Mouse (Mus musculus): ENCODE data around the gene Ssx2ip. TPM values are rescaled to one million over a fixed set of nuclear protein-coding genes. Genes with fewer than 3 reads are reported as not detected.
A peak's percentile ranks its signal among the peaks of the same experiment; 100 is the strongest.

Ssx2ip gene
- total RNA-seq (2012; rRNA removed) = 18.4 and 29.2 TPM in 2 replicates

- peak; percentile 85 for DNase-seq (ENCODE audit: low read depth, low spot score)
- in situ Hi-C loops (cut with MboI; ENCODE audit: low sequenced_read_pairs in 2 of 2, unreplicated experiment in 2 of 2) = no loop called here
- H3K36me3 ChIP-seq (ENCODE audit: control insufficient read depth, insufficient read depth, low read length, poor library complexity, severe bottlenecking) = no peaks in the 10 kb centered on the region
- H3K27ac ChIP-seq (ENCODE audit: insufficient read depth, low read depth, low read length, poor library complexity, severe bottlenecking) = no peak within 1 kb of the TSS
- peak within 1 kb of the TSS; percentile 85 for H3K9ac ChIP-seq (ENCODE audit: insufficient read depth, low read depth, low read length, poor library complexity, severe bottlenecking)
- peak within 1 kb of the TSS; percentile 74 to 97 for H3K4me3 ChIP-seq (ENCODE audit: insufficient read depth in 1 of 2, low read depth in 1 of 2, low read length in 2 of 2, poor library complexity in 1 of 2, severe bottlenecking in 1 of 2)
- TF ChIP-seq ZC3H11A (IDR thresholded peaks at IDR 0.05; ENCODE audit: borderline replicate concordance, low read depth, low read length) (no peak), CHD2 (IDR thresholded peaks at IDR 0.05; ENCODE audit: low read depth, low read length) (peak; percentile 46; the same call in 1 of the 2 replicates), ZNF384 (IDR thresholded peaks at IDR 0.05; ENCODE audit: low read depth, low read length) (no peak)
- H3K4me1 ChIP-seq (ENCODE audit: control insufficient read depth in 2 of 2, insufficient read depth in 2 of 2, low read length in 2 of 2, poor library complexity in 1 of 2) = peaks cover 0 to 7% of the 10 kb centered on the region in 2 experiments; a peak in 1 of 4 replicates
- H3K9me3 ChIP-seq (ENCODE audit: control insufficient read depth, insufficient read depth, low read depth, low read length) = no peaks in the 10 kb centered on the region
Observed at GRCm38 (mm10) chr3:146404311-146405201, at the start of gene Ssx2ip. Gene Ssx2ip, plus strand, starts transcription at chr3:146404642.

GRCm38 (mm10) chr3:146355146-146355545 is 49.3 kb upstream of the Ssx2ip start:
- Histone ChIP-seq H3K9me3 (ENCODE audit: control insufficient read depth, insufficient read depth, low read depth, low read length) (no peaks in the 10 kb centered on the region), H3K36me3 (ENCODE audit: control insufficient read depth, insufficient read depth, low read length, poor library complexity, severe bottlenecking) (no peaks in the 10 kb centered on the region), H3K9ac (ENCODE audit: insufficient read depth, low read depth, low read length, poor library complexity, severe bottlenecking) (no peak overlapping the region), H3K4me3 (ENCODE audit: insufficient read depth in 1 of 2, low read depth in 1 of 2, low read length in 2 of 2, poor library complexity in 1 of 2, severe bottlenecking in 1 of 2) (no peak overlapping the region), H3K27ac (ENCODE audit: insufficient read depth, low read depth, low read length, poor library complexity, severe bottlenecking) (no peak overlapping the region), H3K4me1 (ENCODE audit: control insufficient read depth in 2 of 2, insufficient read depth in 2 of 2, low read length in 2 of 2, poor library complexity in 1 of 2) (no peaks in the 10 kb centered on the region)
- DNase-seq (ENCODE audit: low read depth, low spot score) = no peak
- TF ChIP-seq MAFK (IDR thresholded peaks at IDR 0.05; ENCODE audit: insufficient read depth, low read depth, low read length) (no peak), CHD2 (IDR thresholded peaks at IDR 0.05; ENCODE audit: low read depth, low read length) (no peak), ZC3H11A (IDR thresholded peaks at IDR 0.05; ENCODE audit: borderline replicate concordance, low read depth, low read length) (no peak), HCFC1 (IDR thresholded peaks at IDR 0.05; ENCODE audit: borderline replicate concordance, insufficient read depth, low read length) (no peak), ZNF384 (IDR thresholded peaks at IDR 0.05; ENCODE audit: low read depth, low read length) (no peak)
- in situ Hi-C loops (cut with MboI; ENCODE audit: low sequenced_read_pairs in 2 of 2, unreplicated experiment in 2 of 2) = no loop called here

GRCm38 (mm10) chr3:146365471-146365870 is 39.0 kb upstream of the Ssx2ip start:
- H3K27ac ChIP-seq (ENCODE audit: insufficient read depth, low read depth, low read length, poor library complexity, severe bottlenecking) = no peak overlapping the region

GRCm38 (mm10) chr3:146367058-146367457 is 37.4 kb upstream of the Ssx2ip start:
- Histone ChIP-seq H3K9ac (ENCODE audit: insufficient read depth, low read depth, low read length, poor library complexity, severe bottlenecking) (no peak overlapping the region), H3K9me3 (ENCODE audit: control insufficient read depth, insufficient read depth, low read depth, low read length) (no peaks in the 10 kb centered on the region), H3K4me3 (ENCODE audit: insufficient read depth in 1 of 2, low read depth in 1 of 2, low read length in 2 of 2, poor library complexity in 1 of 2, severe bottlenecking in 1 of 2) (no peak overlapping the region), H3K27ac (ENCODE audit: insufficient read depth, low read depth, low read length, poor library complexity, severe bottlenecking) (no peak overlapping the region), H3K4me1 (ENCODE audit: control insufficient read depth in 2 of 2, insufficient read depth in 2 of 2, low read length in 2 of 2, poor library complexity in 1 of 2) (no peaks in the 10 kb centered on the region), H3K36me3 (ENCODE audit: control insufficient read depth, insufficient read depth, low read length, poor library complexity, severe bottlenecking) (no peaks in the 10 kb centered on the region)
- TF ChIP-seq ZNF384 (IDR thresholded peaks at IDR 0.05; ENCODE audit: low read depth, low read length) (no peak), CHD2 (IDR thresholded peaks at IDR 0.05; ENCODE audit: low read depth, low read length) (no peak), ZC3H11A (IDR thresholded peaks at IDR 0.05; ENCODE audit: borderline replicate concordance, low read depth, low read length) (no peak), MAFK (IDR thresholded peaks at IDR 0.05; ENCODE audit: insufficient read depth, low read depth, low read length) (no peak), HCFC1 (IDR thresholded peaks at IDR 0.05; ENCODE audit: borderline replicate concordance, insufficient read depth, low read length) (no peak)
- in situ Hi-C loops (cut with MboI; ENCODE audit: low sequenced_read_pairs in 2 of 2, unreplicated experiment in 2 of 2) = no loop called here
- no peak for DNase-seq (ENCODE audit: low read depth, low spot score)

More at GRCm38 (mm10) chr3:146365471-146365870, 39.0 kb upstream of the Ssx2ip start:
- no peaks in the 10 kb centered on the region for H3K4me1 ChIP-seq (ENCODE audit: control insufficient read depth in 2 of 2, insufficient read depth in 2 of 2, low read length in 2 of 2, poor library complexity in 1 of 2)
- no peaks in the 10 kb centered on the region for H3K36me3 ChIP-seq (ENCODE audit: control insufficient read depth, insufficient read depth, low read length, poor library complexity, severe bottlenecking)
- in situ Hi-C loops (cut with MboI; ENCODE audit: low sequenced_read_pairs in 2 of 2, unreplicated experiment in 2 of 2) = no loop called here
- no peak overlapping the region for H3K4me3 ChIP-seq (ENCODE audit: insufficient read depth in 1 of 2, low read depth in 1 of 2, low read length in 2 of 2, poor library complexity in 1 of 2, severe bottlenecking in 1 of 2)
- DNase-seq (ENCODE audit: low read depth, low spot score) = no peak
- TF ChIP-seq CHD2 (IDR thresholded peaks at IDR 0.05; ENCODE audit: low read depth, low read length) = no peak
- no peak for TF ChIP-seq ZNF384 (IDR thresholded peaks at IDR 0.05; ENCODE audit: low read depth, low read length)
- TF ChIP-seq ZC3H11A (IDR thresholded peaks at IDR 0.05; ENCODE audit: borderline replicate concordance, low read depth, low read length) = no peak
- TF ChIP-seq MAFK (IDR thresholded peaks at IDR 0.05; ENCODE audit: insufficient read depth, low read depth, low read length) = no peak
- TF ChIP-seq HCFC1 (IDR thresholded peaks at IDR 0.05; ENCODE audit: borderline replicate concordance, insufficient read depth, low read length) = no peak
- no peaks in the 10 kb centered on the region for H3K9me3 ChIP-seq (ENCODE audit: control insufficient read depth, insufficient read depth, low read depth, low read length)
- no peak overlapping the region for H3K9ac ChIP-seq (ENCODE audit: insufficient read depth, low read depth, low read length, poor library complexity, severe bottlenecking)

All from ES-E14 (cell line).